In genomic region chr17:65562761-65563160, GRCm38 (mm10) we compare ENCODE assay signal across 8 mouse cellular contexts. TPM values are rescaled to one million over a fixed set of nuclear protein-coding genes. Genes with fewer than 3 reads are reported as not detected.
A peak's percentile ranks its signal among the peaks of the same experiment; 100 is the strongest.
DNase-seq lines count a peak whose midpoint lies in the region; ATAC-seq and TF ChIP-seq lines count a peak whose summit lies in the region.

No protein-coding gene starts in this region.

- no peak overlapping the region for H3K4me2 ChIP-seq in forebrain, embryonic 11.5 days (ENCODE audit: low read depth, low read length, severe bottlenecking)

- no peak for TF ChIP-seq POLR2A in lung, adult 2 months (IDR thresholded peaks at IDR 0.05; ENCODE audit: borderline replicate concordance, extremely low read depth, low read depth, low read length)

- H3K27ac ChIP-seq in forebrain, embryonic 11.5 days (ENCODE audit: low read depth, low read length): no peak overlapping the region
- H3K27ac ChIP-seq in forebrain, embryonic 10.5 days: no peak overlapping the region

- ATAC-seq in forebrain, embryonic 11.5 days (replicated peaks; ENCODE audit: low FRiP score): no peak

- H3K9me3 ChIP-seq in forebrain, embryonic 11.5 days (ENCODE audit: control insufficient read depth, low read length): no peaks in the 10 kb centered on the region
- no peaks in the 10 kb centered on the region for H3K9me3 ChIP-seq in forebrain, embryonic 10.5 days

- H3K4me1 ChIP-seq in forebrain, embryonic 11.5 days (replicated peaks; ENCODE audit: control insufficient read depth, insufficient read depth, low read length): no peaks in the 10 kb centered on the region
- no peaks in the 10 kb centered on the region for H3K4me1 ChIP-seq in forebrain, embryonic 10.5 days
- no peaks in the 10 kb centered on the region for H3K4me1 ChIP-seq in lung, adult 2 months (ENCODE audit: control insufficient read depth, insufficient read depth, low read length)

- 10% methylated on average over 5 of the region's 5 CpGs for WGBS in forebrain, embryonic 11.5 days
- WGBS in forebrain, embryonic 10.5 days: 9% methylated on average over 5 of the region's 5 CpGs
- WGBS in lung, adult 2 months: 2% methylated on average over 5 of the region's 5 CpGs

- no peaks in the 10 kb centered on the region for H3K27me3 ChIP-seq in forebrain, embryonic 11.5 days (ENCODE audit: control insufficient read depth, insufficient read depth, low read length)
- H3K27me3 ChIP-seq in forebrain, embryonic 10.5 days (ENCODE audit: poor library complexity, severe bottlenecking): no peaks in the 10 kb centered on the region

- H3K9ac ChIP-seq in forebrain, embryonic 11.5 days (ENCODE audit: low read length): no peak overlapping the region

- no peaks in the 10 kb centered on the region for H3K36me3 ChIP-seq in forebrain, embryonic 11.5 days (ENCODE audit: control insufficient read depth, insufficient read depth, low read length)
- no peaks in the 10 kb centered on the region for H3K36me3 ChIP-seq in forebrain, embryonic 10.5 days (replicated peaks)

- no peak overlapping the region for H3K4me3 ChIP-seq in forebrain, embryonic 11.5 days (ENCODE audit: low read depth, low read length)
- H3K4me3 ChIP-seq in forebrain, embryonic 10.5 days: no peak overlapping the region
- H3K4me3 ChIP-seq in lung, adult 2 months (replicated peaks; ENCODE audit: extremely low read depth, low read depth, low read length): no peak overlapping the region

- TF ChIP-seq CTCF in lung, adult 2 months (IDR thresholded peaks at IDR 0.05; ENCODE audit: insufficient read depth, low read length): no peak

- DNase-seq in forebrain, embryonic 11.5 days (ENCODE audit: low spot score): peak; percentile 65
- no peak for DNase-seq in forebrain, embryonic 10.5 days (ENCODE audit: extremely low spot score, low spot score)
- peak; percentile 60 for DNase-seq in urinary bladder, postnatal 25 days (ENCODE audit: low spot score)
- no peak for DNase-seq in urinary bladder, postnatal 10 days (ENCODE audit: low spot score)
- DNase-seq in embryo, embryonic 9.5 days (ENCODE audit: extremely low spot score): peak; percentile 66
- DNase-seq in induced T-regulatory cell, adult 2 months (ENCODE audit: low read depth): peak; percentile 84
- peak; percentile 55 for DNase-seq in lung, adult 2 months
- DNase-seq in spleen, postnatal 10 days (ENCODE audit: low spot score in 2 of 2): peak; percentile 50 to 76

RNA-seq across cellular contexts. Expression of gene Tmem232, which starts 22.2 kb away (rescaled TPM):
- polyA plus RNA-seq in forebrain, embryonic 11.5 days (2014; fragmentation: Nextera tagmentation; extraction: Ambion mirVana): 0.12 TPM in 1 of 2 replicates, not detected in the other
- not detected in 2 replicates for polyA plus RNA-seq in forebrain, embryonic 10.5 days (2016; fragmentation: Nextera tagmentation; extraction: Ambion mirVana)
- polyA plus RNA-seq in lung, adult 2 months (2012; rRNA removed): 0.65 and 1.6 TPM in 2 replicates

RNA-seq across cellular contexts. Expression of gene Vapa, which starts 50.6 kb away (rescaled TPM):
- polyA plus RNA-seq in forebrain, embryonic 11.5 days (2014; fragmentation: Nextera tagmentation; extraction: Ambion mirVana): 213 and 224 TPM in 2 replicates
- polyA plus RNA-seq in forebrain, embryonic 10.5 days (2016; fragmentation: Nextera tagmentation; extraction: Ambion mirVana): 159 and 174 TPM in 2 replicates
- 40.3 and 68.3 TPM in 2 replicates for polyA plus RNA-seq in lung, adult 2 months (2012; rRNA removed)

Comparison
In these comparisons a context has a peak if more than half of its experiments do, and no peak if none do; other contexts are left out.
1. DNase-seq: peak in forebrain, embryonic 11.5 days (single experiment), urinary bladder, postnatal 25 days (single experiment), embryo, embryonic 9.5 days (single experiment), induced T-regulatory cell, adult 2 months (single experiment), lung, adult 2 months (single experiment) and spleen, postnatal 10 days (2 of 2); none in forebrain, embryonic 10.5 days (single experiment) and urinary bladder, postnatal 10 days (single experiment).